Mouse (Mus musculus) G1E (cell line): ENCODE data around the gene Myzap. TPM values are rescaled to one million over a fixed set of nuclear protein-coding genes. Genes with fewer than 3 reads are reported as not detected.
A peak's percentile ranks its signal among the peaks of the same experiment; 100 is the strongest.
"Not testable (repeated sequence)": the region's sequence is repeated elsewhere in the genome, so short reads cannot be mapped to it uniquely, and the experiment has no call there.

ENCODE experiments used
- ATAC-seq: 2 replicates; pipeline ENCODE4 v1.8.0; 2016; ENCODE audit warnings: mild to moderate bottlenecking; ENCODE audit not compliant: insufficient number of reproducible peaks, poor library complexity, low FRiP score, severe bottlenecking; ENCODE audit errors: extremely low read depth
- DNase-seq: peaks from one replicate; pipeline ENCODE4 v3.0.0; 2012; ENCODE audit warnings: low spot score
- H3K27me3 ChIP-seq: 2 replicates; pipeline ENCODE4 v1.6.1; 2012; ENCODE audit warnings: mild to moderate bottlenecking, low read length, inconsistent platforms; ENCODE audit not compliant: insufficient read depth
- H3K36me3 ChIP-seq: replicated peaks from 2 replicates; pipeline ENCODE3; 2012; ENCODE audit warnings: mild to moderate bottlenecking, inconsistent platforms
- H3K4me1 ChIP-seq: 2 replicates; pipeline ENCODE4 v1.6.1; 2012; ENCODE audit warnings: low read depth, low read length, inconsistent platforms, mixed read lengths; ENCODE audit not compliant: insufficient read depth
- H3K4me3 ChIP-seq: 2 replicates; pipeline ENCODE4 v1.5.1; 2012; ENCODE audit warnings: low read depth, mild to moderate bottlenecking, inconsistent platforms, low read length, moderate library complexity, mixed read lengths
- H3K9me3 ChIP-seq: replicated peaks from 2 replicates; pipeline ENCODE4 v1.6.1; 2012; ENCODE audit warnings: inconsistent platforms
- CTCF ChIP-seq: IDR thresholded peaks from 2 replicates; pipeline ENCODE4 v1.5.1; 2012; ENCODE audit warnings: low read depth, low read length, inconsistent platforms, mixed read lengths
- GATA1 ChIP-seq: IDR thresholded peaks from 2 replicates; pipeline ENCODE4 v1.6.1; 2012; ENCODE audit warnings: borderline replicate concordance, low read length, inconsistent platforms, mixed read lengths
- GATA2 ChIP-seq: IDR thresholded peaks from 2 replicates; pipeline ENCODE4 v1.6.1; 2012; ENCODE audit warnings: low read depth, low read length, inconsistent platforms, borderline replicate concordance
- POLR2AphosphoS5 ChIP-seq: IDR thresholded peaks from 2 replicates; pipeline ENCODE4 v1.6.1; 2012; ENCODE audit warnings: low read depth, low read length, inconsistent platforms; ENCODE audit not compliant: insufficient replicate concordance
- TAL1 ChIP-seq: conservative IDR thresholded peaks from 2 replicates; pipeline ENCODE4 v1.6.1; 2012; ENCODE audit warnings: low read depth, low read length, inconsistent platforms, mixed read lengths
- polyA plus RNA-seq: library from polyadenylated mRNA; stranded (reverse); fragments of >175 nt; gene quantifications from 2 replicates; pipeline ENCODE4 v1.2.3, GENCODE M21; 2012
- total RNA-seq, 2 experiments: library from RNA; stranded (forward) in 1 of 2; stranded (reverse) in 1 of 2; fragments of 200-1000 nt in 1 of 2; fragments of >200 nt in 1 of 2; fragmentation: Nextera tagmentation in 1 of 2; gene quantifications; 2 replicates each; pipeline ENCODE4 v1.2.3; 2014 to 2017

Gene Myzap
- total and polyA plus RNA-seq, 3 experiments, result under 0.01 TPM; not detected in 2

DNA sequence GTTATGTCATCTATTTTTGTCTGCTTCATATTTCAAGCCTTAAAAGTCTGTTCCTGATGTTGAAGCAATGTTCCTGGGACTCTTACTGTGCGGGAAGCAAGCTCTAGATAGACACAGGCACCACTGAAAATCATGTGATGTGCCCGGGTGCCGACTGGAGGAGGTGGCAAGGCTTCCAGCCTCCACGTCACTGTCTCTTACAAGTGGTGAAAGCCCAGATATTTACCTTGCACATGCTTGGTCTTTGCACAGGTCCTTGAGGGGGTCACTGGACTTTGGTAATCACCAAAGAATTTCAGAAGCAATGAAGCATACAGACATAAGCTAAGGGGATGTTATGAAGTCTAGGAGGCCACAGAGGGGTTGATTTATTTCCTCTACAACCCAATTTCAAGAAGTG lies 29.8 kb upstream of the Myzap start:
- DNase-seq, result no peak

DNA sequence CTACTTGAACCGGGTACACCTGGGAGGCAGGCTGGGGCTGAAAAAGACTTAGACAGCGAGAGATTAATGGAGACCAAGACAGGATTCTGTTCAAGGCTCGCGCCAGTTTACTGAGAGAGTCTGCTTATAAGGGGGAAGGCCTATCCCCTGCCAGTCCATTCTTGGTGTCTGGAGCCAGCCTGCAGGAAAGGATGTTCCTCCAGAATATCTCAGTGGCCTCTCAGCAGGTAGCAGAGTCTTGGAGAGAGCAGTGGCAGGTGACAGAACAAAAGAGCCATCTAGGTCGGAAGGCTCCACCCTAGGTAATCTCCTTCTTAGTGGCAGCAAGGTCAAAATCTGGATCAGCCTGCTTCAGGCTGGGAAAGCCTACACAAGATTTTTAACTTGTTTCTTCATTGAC lies 28.0 kb upstream of the Myzap start:
- not testable (repeated sequence) for DNase-seq, H3K9me3 ChIP-seq, H3K27me3 ChIP-seq, H3K36me3 ChIP-seq, ATAC-seq, H3K4me3 ChIP-seq, H3K4me1 ChIP-seq

More for the DNA sequence above, 29.8 kb upstream of the Myzap start:
- Histone ChIP-seq H3K27me3 (peaks cover 15% of the 10 kb centered on the region), H3K9me3 (no peaks in the 10 kb centered on the region), H3K4me3 (no peak overlapping the region), H3K4me1 (no peaks in the 10 kb centered on the region; the same call in 1 of the 2 replicates), H3K36me3 (no peaks in the 10 kb centered on the region)
- TF ChIP-seq POLR2AphosphoS5 (no peak), TAL1 (no peak), GATA2 (no peak), GATA1 (no peak)
- no peak for ATAC-seq

DNA sequence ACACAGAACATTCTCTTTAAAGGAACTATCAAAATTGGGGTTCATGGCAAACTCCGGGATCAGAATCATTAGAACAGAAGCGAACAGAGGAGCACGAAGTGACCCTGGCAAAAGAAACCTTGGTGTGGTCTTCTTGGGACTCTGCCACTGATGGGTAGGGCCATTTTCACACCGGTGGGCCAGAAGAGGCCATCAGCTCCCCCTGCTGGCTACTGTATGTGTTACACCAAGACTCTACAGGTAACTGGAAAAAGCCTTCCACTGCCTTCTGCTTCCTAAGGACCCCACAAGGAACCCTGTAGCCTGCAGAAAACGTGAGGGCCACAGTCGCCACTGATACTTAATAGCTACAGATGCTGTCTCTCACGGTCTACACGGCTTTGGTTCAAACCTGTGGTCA lies 25.2 kb upstream of the Myzap start:
- DNase-seq (peak; percentile 11), ATAC-seq (no peak)
- no peak for TF ChIP-seq GATA1
- no peak for TF ChIP-seq POLR2AphosphoS5
- no peak for TF ChIP-seq TAL1
- peak; percentile 68; the same call in 1 of the 2 replicates for TF ChIP-seq CTCF
- Histone ChIP-seq H3K27me3 (peaks cover 9% of the 10 kb centered on the region), H3K36me3 (no peaks in the 10 kb centered on the region), H3K4me3 (no peak overlapping the region), H3K4me1 (no peaks in the 10 kb centered on the region; the same call in 1 of the 2 replicates), H3K9me3 (no peaks in the 10 kb centered on the region)

DNA sequence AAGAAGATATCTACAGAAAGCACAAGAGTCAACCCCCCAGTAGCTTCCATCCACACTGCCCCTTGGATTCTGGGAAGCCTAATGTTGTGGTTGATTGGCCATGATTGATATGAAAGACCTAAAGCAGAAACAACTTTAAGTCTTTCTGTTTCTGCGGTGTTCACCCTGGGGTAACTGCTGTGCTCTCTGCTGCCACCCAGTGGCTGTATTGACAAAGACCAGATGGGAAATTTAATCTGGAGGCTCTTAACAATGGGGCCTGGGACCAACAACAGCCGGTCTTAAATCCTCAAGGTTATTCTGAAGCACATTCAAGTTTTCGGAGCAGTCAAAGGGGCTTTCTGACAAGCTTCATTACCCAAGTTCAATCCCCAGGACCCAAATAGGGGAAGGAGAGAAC lies 24.0 kb upstream of the Myzap start:
- DNase-seq, result peak; percentile 52
- ATAC-seq, result no peak
- H3K4me3 ChIP-seq, result no peak overlapping the region
- H3K27me3 ChIP-seq, result peaks cover 16% of the 10 kb centered on the region; the same call in 1 of the 2 replicates
- TF ChIP-seq CTCF, result peak; percentile 83
- TF ChIP-seq GATA2, result no peak
- no peaks in the 10 kb centered on the region for H3K9me3 ChIP-seq
- no peaks in the 10 kb centered on the region for H3K36me3 ChIP-seq
- no peaks in the 10 kb centered on the region; the same call in 1 of the 2 replicates for H3K4me1 ChIP-seq

DNA sequence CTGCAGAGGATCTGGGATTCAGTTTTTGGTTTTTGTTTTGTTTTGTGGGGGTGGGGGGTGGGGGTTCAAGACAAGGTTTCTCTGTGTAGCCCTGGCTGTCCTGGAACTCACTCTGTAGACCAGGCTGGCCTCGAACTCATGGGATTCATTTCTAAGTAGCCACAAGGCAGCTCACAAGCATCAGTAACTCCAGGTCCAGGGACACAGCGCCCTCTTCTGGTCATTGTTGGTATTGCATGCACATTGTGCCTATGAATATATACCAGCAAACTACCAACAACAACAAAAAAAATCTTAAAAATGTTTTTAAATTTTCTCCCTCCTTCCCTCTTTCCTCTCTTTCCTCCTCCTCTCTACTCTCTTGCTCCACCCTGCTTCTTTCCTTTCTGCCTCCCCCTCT lies 22.5 kb upstream of the Myzap start:
- H3K36me3 ChIP-seq, result no peaks in the 10 kb centered on the region
- peaks cover 18% of the 10 kb centered on the region; the same call in 1 of the 2 replicates for H3K27me3 ChIP-seq
- H3K4me3 ChIP-seq, result no peak overlapping the region
- ATAC-seq (no peak), DNase-seq (no peak)
- no peaks in the 10 kb centered on the region; the same call in 1 of the 2 replicates for H3K4me1 ChIP-seq
- H3K9me3 ChIP-seq, result no peaks in the 10 kb centered on the region
- TF ChIP-seq GATA2, result no peak
- TF ChIP-seq CTCF, result peak; percentile 79
- no peak for TF ChIP-seq POLR2AphosphoS5

DNA sequence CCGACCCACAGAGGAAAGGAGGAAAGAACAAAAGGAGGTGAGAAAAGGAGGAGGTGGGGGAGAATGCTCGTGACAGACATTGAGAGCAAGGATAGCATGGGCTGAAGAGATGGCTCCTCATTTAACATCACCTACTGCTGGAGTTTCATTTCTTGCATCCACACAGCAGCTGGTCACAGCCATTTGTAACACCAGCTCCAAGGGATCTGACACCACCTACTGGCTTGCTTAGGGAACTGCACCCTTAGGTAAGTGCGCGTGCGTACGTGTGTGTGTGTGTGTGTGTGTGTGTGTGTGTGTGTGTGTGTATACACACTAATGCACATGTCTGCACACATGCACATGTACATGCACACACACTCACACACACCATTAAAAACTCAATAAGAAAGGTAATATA lies 20.8 kb upstream of the Myzap start:
- Histone ChIP-seq H3K4me3 (no peak overlapping the region), H3K4me1 (no peaks in the 10 kb centered on the region; the same call in 1 of the 2 replicates), H3K27me3 (peaks cover 25% of the 10 kb centered on the region), H3K36me3 (no peaks in the 10 kb centered on the region), H3K9me3 (no peaks in the 10 kb centered on the region)
- no peak for ATAC-seq
- TF ChIP-seq POLR2AphosphoS5 (no peak), TAL1 (no peak), GATA1 (no peak), CTCF (no peak), GATA2 (no peak)
- DNase-seq, result no peak

DNA sequence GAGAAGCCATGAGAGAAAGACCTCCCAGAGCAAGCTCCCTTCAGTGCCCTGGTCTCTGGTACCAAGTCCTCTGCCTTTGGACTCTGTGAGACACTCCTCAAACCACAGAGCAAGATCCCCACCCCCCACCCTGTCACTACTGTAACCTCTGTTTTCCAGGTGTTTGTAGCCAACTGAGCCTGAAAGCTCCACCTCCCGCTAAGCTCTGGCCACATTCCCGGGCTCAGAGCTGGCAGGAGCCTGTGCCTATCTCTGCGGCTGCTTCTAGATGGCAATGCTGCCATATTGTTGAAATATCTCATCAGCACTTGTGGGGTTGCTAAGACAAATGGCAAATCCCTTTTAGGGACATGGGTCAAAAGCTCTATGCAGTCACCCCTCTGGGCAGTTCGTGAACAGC lies 19.7 kb upstream of the Myzap start:
- TF ChIP-seq CTCF, result no peak
- TF ChIP-seq GATA1, result no peak
- TF ChIP-seq GATA2, result no peak
- no peak for TF ChIP-seq TAL1
- TF ChIP-seq POLR2AphosphoS5, result no peak
- Histone ChIP-seq H3K4me1 (no peaks in the 10 kb centered on the region; the same call in 1 of the 2 replicates), H3K9me3 (no peaks in the 10 kb centered on the region), H3K36me3 (no peaks in the 10 kb centered on the region), H3K4me3 (no peak overlapping the region), H3K27me3 (peaks cover 31% of the 10 kb centered on the region)
- ATAC-seq (no peak), DNase-seq (no peak)
